Comparison of ENCODE assay signal across 29 mouse cellular contexts in the genomic region with DNA sequence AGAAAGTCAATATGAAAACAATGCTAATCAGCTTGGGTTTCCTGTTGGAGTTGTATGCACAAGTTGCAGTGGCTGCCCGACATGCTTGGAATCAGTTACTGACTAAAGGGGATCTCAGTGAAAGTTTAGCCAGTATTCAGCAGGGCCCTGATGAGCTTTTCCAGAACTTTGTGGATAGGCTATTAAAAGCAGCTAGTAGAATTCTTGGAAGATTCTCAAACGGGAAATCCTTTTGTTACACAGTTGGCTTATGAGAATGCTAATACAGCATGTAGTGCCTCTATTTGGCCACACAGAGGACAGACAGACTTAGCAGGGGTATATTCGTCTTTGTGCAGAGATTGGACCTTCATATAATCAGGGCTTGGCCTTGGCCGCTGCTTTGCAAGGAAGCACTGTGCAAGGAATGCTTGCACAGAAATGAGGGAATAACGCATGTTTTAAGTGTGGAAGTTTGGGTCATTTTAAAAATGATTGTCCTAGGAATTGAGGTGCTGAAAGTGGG.
DNase-seq lines count a peak whose midpoint lies in the region; ATAC-seq and TF ChIP-seq lines count a peak whose summit lies in the region.
"Had no signal": no experiment of that assay in that cellular context is flagged by ENCODE, and none has a peak within 500 bp of the region (broad histone marks: within the 10 kb centered on the region; RNA-seq: fewer than 3 reads in every experiment).

No protein-coding gene starts in this region.

- ATAC-seq in heart, embryonic 11.5 days (replicated peaks; ENCODE audit: insufficient number of reproducible peaks, low FRiP score, low TSS enrichment), result no peak
- ATAC-seq in kidney, embryonic 16.5 days (ENCODE audit: low FRiP score, low TSS enrichment), result no peak
- ATAC-seq: forebrain, embryonic 15.5 days; midbrain, embryonic 16.5 days; Patski had no signal

- H3K9ac ChIP-seq in heart, embryonic 11.5 days (ENCODE audit: low read depth, low read length), result no peak overlapping the region
- H3K9ac ChIP-seq in kidney, embryonic 16.5 days (replicated peaks; ENCODE audit: low read length), result no peak overlapping the region
- H3K9ac ChIP-seq: embryonic facial prominence, embryonic 12.5 days; forebrain, embryonic 15.5 days; heart, embryonic 13.5 days; hindbrain, embryonic 14.5 days; liver, embryonic 15.5 days; lung, embryonic 15.5 days had no signal

- no peaks in the 10 kb centered on the region for H3K4me1 ChIP-seq in heart, embryonic 11.5 days (ENCODE audit: control insufficient read depth, insufficient read depth, low read length)
- H3K4me1 ChIP-seq in kidney, adult 2 months (ENCODE audit: control insufficient read depth, insufficient read depth, low read length), result no peaks in the 10 kb centered on the region
- no peaks in the 10 kb centered on the region for H3K4me1 ChIP-seq in kidney, embryonic 16.5 days (ENCODE audit: insufficient read depth, low read length)
- H3K4me1 ChIP-seq: embryonic facial prominence, embryonic 12.5 days; forebrain, embryonic 10.5 days; forebrain, embryonic 15.5 days; heart, embryonic 13.5 days; liver, embryonic 15.5 days; lung, embryonic 15.5 days had no signal

- DNase-seq in gastrocnemius, adult 2 months, result no peak
- DNase-seq in gastrocnemius, postnatal 25 days, result no peak
- DNase-seq in heart, adult 8-10 months (ENCODE audit: low spot score), result peak; percentile 42
- peak; percentile 4 for DNase-seq in kidney, adult 2 months
- peak; percentile 17 for DNase-seq in skeletal muscle tissue, adult 2 months (ENCODE audit: low read depth, low spot score)
- DNase-seq in cerebellum, adult 9-10 months, result no peak
- DNase-seq: adrenal gland, postnatal 10 days; cerebellum, adult 8-10 months; cerebellum, postnatal 36 days; gastrocnemius, postnatal 10 days; kidney, postnatal 10 days; layer of hippocampus, adult 9-11 months; lung, postnatal 36 days; right cerebral cortex, postnatal 25 days; spleen, adult 18-20 months; thymus, adult 2 months; thymus, postnatal 36 days had no signal

- H3K36me3 ChIP-seq in heart, embryonic 11.5 days (ENCODE audit: control insufficient read depth, insufficient read depth, low read length), result no peaks in the 10 kb centered on the region
- H3K36me3 ChIP-seq in kidney, adult 2 months (ENCODE audit: control insufficient read depth, insufficient read depth, low read length), result no peaks in the 10 kb centered on the region
- H3K36me3 ChIP-seq in kidney, embryonic 16.5 days (ENCODE audit: insufficient read depth, low read length), result no peaks in the 10 kb centered on the region
- H3K36me3 ChIP-seq: embryonic facial prominence, embryonic 12.5 days; forebrain, embryonic 10.5 days; forebrain, embryonic 15.5 days; heart, embryonic 13.5 days; liver, embryonic 15.5 days; lung, embryonic 15.5 days had no signal

- WGBS in heart, embryonic 11.5 days (ENCODE audit: insufficient replicate concordance), result 70% methylated on average over 5 of the region's 5 CpGs
- 74% methylated on average over 5 of the region's 5 CpGs for WGBS in kidney, adult 2 months
- WGBS in kidney, embryonic 16.5 days, result 85% methylated on average over 5 of the region's 5 CpGs

- intact Hi-C loops in gastrocnemius, adult 2 months (cut with DNase I), result no loop called here

- TF ChIP-seq CTCF in gastrocnemius, adult 2 months (IDR thresholded peaks at IDR 0.05), result peak; percentile 35; the same call in 1 of the 2 replicates
- no peak for TF ChIP-seq CTCF in kidney, adult 2 months (conservative IDR thresholded peaks at IDR 0.05; ENCODE audit: insufficient read depth, insufficient read length, low read depth, low read length)

- H3K27me3 ChIP-seq in heart, embryonic 11.5 days (ENCODE audit: control insufficient read depth, insufficient read depth, low read length), result no peaks in the 10 kb centered on the region
- H3K27me3 ChIP-seq in kidney, adult 2 months (replicated peaks; ENCODE audit: control insufficient read depth, insufficient read depth, low read length), result no peaks in the 10 kb centered on the region
- H3K27me3 ChIP-seq in kidney, embryonic 16.5 days (ENCODE audit: insufficient read depth, low read length), result no peaks in the 10 kb centered on the region
- H3K27me3 ChIP-seq: embryonic facial prominence, embryonic 12.5 days; forebrain, embryonic 15.5 days; heart, embryonic 13.5 days; liver, embryonic 15.5 days; lung, embryonic 15.5 days had no signal

- TF ChIP-seq POLR2A in kidney, adult 2 months (IDR thresholded peaks at IDR 0.05; ENCODE audit: low read depth, low read length), result no peak

- H3K4me3 ChIP-seq in gastrocnemius, adult 2 months, result no peak overlapping the region
- no peak overlapping the region for H3K4me3 ChIP-seq in heart, embryonic 11.5 days (ENCODE audit: low read depth, low read length)
- H3K4me3 ChIP-seq in kidney, adult 2 months (ENCODE audit: insufficient read depth, low read depth, low read length), result no peak overlapping the region
- H3K4me3 ChIP-seq in kidney, embryonic 16.5 days (ENCODE audit: low read length), result no peak overlapping the region
- H3K4me3 ChIP-seq: embryonic facial prominence, embryonic 12.5 days; forebrain, embryonic 10.5 days; forebrain, embryonic 15.5 days; heart, embryonic 13.5 days; liver, embryonic 15.5 days; lung, embryonic 15.5 days had no signal

- no peaks in the 10 kb centered on the region for H3K9me3 ChIP-seq in heart, embryonic 11.5 days (replicated peaks; ENCODE audit: control insufficient read depth, low read length)
- H3K9me3 ChIP-seq in kidney, embryonic 16.5 days (ENCODE audit: low read length), result no peaks in the 10 kb centered on the region
- H3K9me3 ChIP-seq: embryonic facial prominence, embryonic 12.5 days; forebrain, embryonic 10.5 days; forebrain, embryonic 15.5 days; heart, embryonic 13.5 days; liver, embryonic 15.5 days; lung, embryonic 15.5 days had no signal

- H3K27ac ChIP-seq in gastrocnemius, adult 2 months, result 0 out of 2 replicates have a peak overlapping the region, but pooled peaks have one; percentile 24
- H3K27ac ChIP-seq in heart, embryonic 11.5 days (ENCODE audit: low read depth, low read length), result no peak overlapping the region
- H3K27ac ChIP-seq in kidney, adult 2 months (ENCODE audit: insufficient read depth, low read depth, low read length), result no peak overlapping the region
- H3K27ac ChIP-seq in kidney, embryonic 16.5 days (ENCODE audit: low read length), result no peak overlapping the region
- H3K27ac ChIP-seq: embryonic facial prominence, embryonic 12.5 days; forebrain, embryonic 10.5 days; forebrain, embryonic 15.5 days; heart, embryonic 13.5 days; hindbrain, embryonic 14.5 days; liver, embryonic 15.5 days; lung, embryonic 15.5 days had no signal

- H3K4me2 ChIP-seq in heart, embryonic 11.5 days, result no peak overlapping the region
- no peak overlapping the region for H3K4me2 ChIP-seq in kidney, embryonic 16.5 days (replicated peaks; ENCODE audit: low read depth, low read length)
- H3K4me2 ChIP-seq: embryonic facial prominence, embryonic 12.5 days; forebrain, embryonic 15.5 days; heart, embryonic 13.5 days; hindbrain, embryonic 14.5 days; liver, embryonic 15.5 days; lung, embryonic 15.5 days; midbrain, embryonic 11.5 days had no signal

Comparison
In these comparisons a context has a peak if more than half of its experiments do, and no peak if none do; other contexts are left out.
1. DNase-seq: peak in heart, adult 8-10 months (single experiment), kidney, adult 2 months (single experiment) and skeletal muscle tissue, adult 2 months (single experiment); none in gastrocnemius, adult 2 months (single experiment), gastrocnemius, postnatal 25 days (single experiment) and cerebellum, adult 9-10 months (single experiment).